Mouse (Mus musculus) heart, adult 10 weeks (tissue): ENCODE measurements around the gene Pkd1l1. TPM values are rescaled to one million over a fixed set of nuclear protein-coding genes. Genes with fewer than 3 reads are reported as not detected.

ENCODE experiments used
- polyA plus RNA-seq: library from polyadenylated mRNA; stranded (reverse); fragments of 350-450 nt; fragmentation: Illumina TruSeq; extraction: RNeasy Lipid Tissue Mini Kit (QIAGEN cat#74804); gene quantifications from one replicate; pipeline ENCODE4 v1.2.3, GENCODE M21; 2014; ENCODE audit warnings: low read depth, low replicate concordance

The Pkd1l1 gene
- not detected for polyA plus RNA-seq

GRCm38 (mm10) chr11:8973166-8973565 is at the start of gene Pkd1l1:
Gene Pkd1l1, minus strand, starts transcription at chr11:8973266.

GRCm38 (mm10) chr11:9010853-9011339 is 37.8 kb upstream of the Pkd1l1 start, which contains the start of gene Hus1:
Gene Hus1, minus strand, starts transcription at chr11:9011191.

Other genes starting within 250 kb of the Pkd1l1 start
- 10.0 TPM for gene Hus1, start 37.9 kb upstream of the Pkd1l1 start, polyA plus RNA-seq
- gene Gm11992, start 75.3 kb upstream of the Pkd1l1 start, polyA plus RNA-seq, result 0.60 TPM
- 2.1 TPM for gene Sun3, start 75.7 kb upstream of the Pkd1l1 start, polyA plus RNA-seq
- 3.5 TPM for gene Upp1, start 144.8 kb upstream of the Pkd1l1 start, polyA plus RNA-seq
- gene Abca13, start 218.7 kb upstream of the Pkd1l1 start, polyA plus RNA-seq, result not detected